Mouse (Mus musculus): ENCODE measurements around the gene Chn2. TPM values are rescaled to one million over a fixed set of nuclear protein-coding genes. Genes with fewer than 3 reads are reported as not detected.

Chn2 gene
- polyA plus RNA-seq, 1 experiment from 2014 or later, result 16.8 TPM

- Histone ChIP-seq H3K9me3 (replicated peaks; ENCODE audit: low read length) (no peaks in the 10 kb centered on the region), H3K36me3 (ENCODE audit: insufficient read depth, low read length) (no peaks in the 10 kb centered on the region), H3K4me2 (ENCODE audit: low read length) (no peak overlapping the region), H3K4me1 (replicated peaks; ENCODE audit: insufficient read depth, low read length) (no peaks in the 10 kb centered on the region), H3K27ac (no peak overlapping the region), H3K4me3 (replicated peaks; ENCODE audit: low read depth, low read length) (no peak overlapping the region), H3K9ac (ENCODE audit: low read depth, low read length) (no peak overlapping the region), H3K27me3 (ENCODE audit: insufficient read depth, low read length) (no peaks in the 10 kb centered on the region)
- no peak for ATAC-seq (replicated peaks; ENCODE audit: low FRiP score, low read depth)
- no peak for DNase-seq (ENCODE audit: low spot score)
- 84% methylated on average over 2 of the region's 2 CpGs for WGBS
- no peak for TF ChIP-seq CTCF (IDR thresholded peaks at IDR 0.05; ENCODE audit: low read depth)
Measured at GRCm38 (mm10) chr6:54129570-54129969, 90.2 kb downstream of the Chn2 start.

GRCm38 (mm10) chr6:54130881-54131280 lies 91.5 kb downstream of the Chn2 start:
- no peak overlapping the region for H3K4me2 ChIP-seq (ENCODE audit: low read length)
- H3K36me3 ChIP-seq (ENCODE audit: insufficient read depth, low read length), result no peaks in the 10 kb centered on the region
- H3K27me3 ChIP-seq (ENCODE audit: insufficient read depth, low read length), result no peaks in the 10 kb centered on the region
- H3K9ac ChIP-seq (ENCODE audit: low read depth, low read length), result no peak overlapping the region
- DNase-seq (ENCODE audit: low spot score), result no peak
- H3K4me1 ChIP-seq (replicated peaks; ENCODE audit: insufficient read depth, low read length), result no peaks in the 10 kb centered on the region
- no peaks in the 10 kb centered on the region for H3K9me3 ChIP-seq (replicated peaks; ENCODE audit: low read length)
- no peak for TF ChIP-seq CTCF (IDR thresholded peaks at IDR 0.05; ENCODE audit: low read depth)
- no peak overlapping the region for H3K27ac ChIP-seq
- no peak for ATAC-seq (replicated peaks; ENCODE audit: low FRiP score, low read depth)
- 65% methylated on average over 3 of the region's 3 CpGs for WGBS
- H3K4me3 ChIP-seq (replicated peaks; ENCODE audit: low read depth, low read length), result no peak overlapping the region

GRCm38 (mm10) chr6:54132576-54132975 lies 93.2 kb downstream of the Chn2 start:
- Histone ChIP-seq H3K27me3 (ENCODE audit: insufficient read depth, low read length) (no peaks in the 10 kb centered on the region), H3K27ac (no peak overlapping the region), H3K9ac (ENCODE audit: low read depth, low read length) (no peak overlapping the region), H3K4me3 (replicated peaks; ENCODE audit: low read depth, low read length) (no peak overlapping the region), H3K36me3 (ENCODE audit: insufficient read depth, low read length) (no peaks in the 10 kb centered on the region), H3K9me3 (replicated peaks; ENCODE audit: low read length) (no peaks in the 10 kb centered on the region), H3K4me2 (ENCODE audit: low read length) (no peak overlapping the region), H3K4me1 (replicated peaks; ENCODE audit: insufficient read depth, low read length) (no peaks in the 10 kb centered on the region)
- TF ChIP-seq CTCF (IDR thresholded peaks at IDR 0.05; ENCODE audit: low read depth), result no peak
- ATAC-seq (replicated peaks; ENCODE audit: low FRiP score, low read depth) (no peak), DNase-seq (ENCODE audit: low spot score) (no peak)
- WGBS, result 94% methylated on average over 1 of the region's 1 CpGs

GRCm38 (mm10) chr6:54133231-54133630 lies 93.9 kb downstream of the Chn2 start:
- 80% methylated on average over 5 of the region's 5 CpGs for WGBS
- no peak for TF ChIP-seq CTCF (IDR thresholded peaks at IDR 0.05; ENCODE audit: low read depth)
- H3K27ac ChIP-seq, result no peak overlapping the region
- H3K27me3 ChIP-seq (ENCODE audit: insufficient read depth, low read length), result no peaks in the 10 kb centered on the region
- no peak overlapping the region for H3K4me2 ChIP-seq (ENCODE audit: low read length)
- H3K36me3 ChIP-seq (ENCODE audit: insufficient read depth, low read length), result no peaks in the 10 kb centered on the region
- no peaks in the 10 kb centered on the region for H3K9me3 ChIP-seq (replicated peaks; ENCODE audit: low read length)
- H3K9ac ChIP-seq (ENCODE audit: low read depth, low read length), result no peak overlapping the region
- no peaks in the 10 kb centered on the region for H3K4me1 ChIP-seq (replicated peaks; ENCODE audit: insufficient read depth, low read length)
- no peak for DNase-seq (ENCODE audit: low spot score)
- no peak overlapping the region for H3K4me3 ChIP-seq (replicated peaks; ENCODE audit: low read depth, low read length)
- no peak for ATAC-seq (replicated peaks; ENCODE audit: low FRiP score, low read depth)

GRCm38 (mm10) chr6:54138157-54138556 lies 98.8 kb downstream of the Chn2 start:
- TF ChIP-seq CTCF (IDR thresholded peaks at IDR 0.05; ENCODE audit: low read depth), result no peak
- H3K4me3 ChIP-seq (replicated peaks; ENCODE audit: low read depth, low read length), result no peak overlapping the region
- ATAC-seq (replicated peaks; ENCODE audit: low FRiP score, low read depth), result no peak
- DNase-seq (ENCODE audit: low spot score), result no peak
- H3K27ac ChIP-seq, result no peak overlapping the region
- 88% methylated on average over 9 of the region's 9 CpGs for WGBS
- no peak overlapping the region for H3K9ac ChIP-seq (ENCODE audit: low read depth, low read length)
- no peak overlapping the region for H3K4me2 ChIP-seq (ENCODE audit: low read length)
- H3K27me3 ChIP-seq (ENCODE audit: insufficient read depth, low read length), result no peaks in the 10 kb centered on the region
- H3K4me1 ChIP-seq (replicated peaks; ENCODE audit: insufficient read depth, low read length), result no peaks in the 10 kb centered on the region
- H3K9me3 ChIP-seq (replicated peaks; ENCODE audit: low read length), result no peaks in the 10 kb centered on the region
- no peaks in the 10 kb centered on the region for H3K36me3 ChIP-seq (ENCODE audit: insufficient read depth, low read length)

GRCm38 (mm10) chr6:54140488-54140887 lies 101.1 kb downstream of the Chn2 start:
- H3K4me3 ChIP-seq (replicated peaks; ENCODE audit: low read depth, low read length), result no peak overlapping the region
- TF ChIP-seq CTCF (IDR thresholded peaks at IDR 0.05; ENCODE audit: low read depth), result no peak
- DNase-seq (ENCODE audit: low spot score), result no peak
- H3K4me2 ChIP-seq (ENCODE audit: low read length), result no peak overlapping the region
- H3K27ac ChIP-seq, result no peak overlapping the region
- no peak overlapping the region for H3K9ac ChIP-seq (ENCODE audit: low read depth, low read length)
- H3K4me1 ChIP-seq (replicated peaks; ENCODE audit: insufficient read depth, low read length), result no peaks in the 10 kb centered on the region
- H3K9me3 ChIP-seq (replicated peaks; ENCODE audit: low read length), result no peaks in the 10 kb centered on the region
- no peaks in the 10 kb centered on the region for H3K36me3 ChIP-seq (ENCODE audit: insufficient read depth, low read length)
- H3K27me3 ChIP-seq (ENCODE audit: insufficient read depth, low read length), result no peaks in the 10 kb centered on the region
- WGBS, result 85% methylated on average over 4 of the region's 4 CpGs
- ATAC-seq (replicated peaks; ENCODE audit: low FRiP score, low read depth), result no peak

GRCm38 (mm10) chr6:54141165-54141564 lies 101.8 kb downstream of the Chn2 start:
- no peak overlapping the region for H3K9ac ChIP-seq (ENCODE audit: low read depth, low read length)
- ATAC-seq (replicated peaks; ENCODE audit: low FRiP score, low read depth), result no peak
- H3K4me1 ChIP-seq (replicated peaks; ENCODE audit: insufficient read depth, low read length), result 0 out of 2 replicates have a peak, but pooled peaks cover 2% of the 10 kb centered on the region
- H3K4me2 ChIP-seq (ENCODE audit: low read length), result no peak overlapping the region
- TF ChIP-seq CTCF (IDR thresholded peaks at IDR 0.05; ENCODE audit: low read depth), result no peak
- DNase-seq (ENCODE audit: low spot score), result no peak
- no peaks in the 10 kb centered on the region for H3K36me3 ChIP-seq (ENCODE audit: insufficient read depth, low read length)
- H3K27me3 ChIP-seq (ENCODE audit: insufficient read depth, low read length), result no peaks in the 10 kb centered on the region
- no peak overlapping the region for H3K27ac ChIP-seq
- no peaks in the 10 kb centered on the region for H3K9me3 ChIP-seq (replicated peaks; ENCODE audit: low read length)
- 86% methylated on average over 3 of the region's 3 CpGs for WGBS
- no peak overlapping the region for H3K4me3 ChIP-seq (replicated peaks; ENCODE audit: low read depth, low read length)

All from kidney, postnatal 0 days (tissue).